Mouse (Mus musculus) hindbrain, embryonic 16.5 days (tissue): ENCODE measurements at regions not wholly inside any gene's neighbourhood (a gene's known extent, or its start where the extent isn't known, plus 50 kb on each side); places are given as distances from the start of the nearest gene placed in this dataset.

Experiments used
- ATAC-seq: fragments of 200-750 bp; cut with Nextera tagmentation; 2 replicates; pipeline ENCODE4 v1.8.0; 2017; ENCODE audit warnings: moderate TSS enrichment, moderate library complexity
- H3K27ac ChIP-seq: fragments of 300-500 bp; sonication (generic); 2 replicates; pipeline ENCODE4 v1.5.1; 2014; ENCODE audit warnings: low read depth, mild to moderate bottlenecking, control low read depth, low read length, moderate library complexity
- H3K27me3 ChIP-seq: fragments of 300-500 bp; sonication (generic); replicated peaks from 2 replicates; pipeline ENCODE4 v1.6.1; 2014; ENCODE audit warnings: low read length; ENCODE audit not compliant: control insufficient read depth, insufficient read depth
- H3K36me3 ChIP-seq: fragments of 300-500 bp; sonication (generic); 2 replicates; pipeline ENCODE4 v1.6.1; 2014; ENCODE audit warnings: mild to moderate bottlenecking, low read length, moderate library complexity, mixed read lengths; ENCODE audit not compliant: control insufficient read depth, insufficient read depth
- H3K4me1 ChIP-seq: fragments of 300-500 bp; sonication (generic); 2 replicates; pipeline ENCODE4 v1.6.1; 2014; ENCODE audit warnings: low read depth, low read length; ENCODE audit not compliant: control insufficient read depth, insufficient read depth
- H3K4me2 ChIP-seq: fragments of 300-500 bp; sonication (generic); 2 replicates; pipeline ENCODE4 v1.6.1; 2014; ENCODE audit warnings: mild to moderate bottlenecking, low read length, control low read depth, moderate library complexity
- H3K4me3 ChIP-seq: fragments of 300-500 bp; sonication (generic); 2 replicates; pipeline ENCODE4 v1.5.1; 2014; ENCODE audit warnings: mild to moderate bottlenecking, low read length, control low read depth, moderate library complexity
- H3K9ac ChIP-seq: fragments of 300-500 bp; sonication (generic); 2 replicates; pipeline ENCODE4 v1.6.1; 2014; ENCODE audit warnings: low read depth, mild to moderate bottlenecking, control low read depth, low read length, moderate library complexity
- H3K9me3 ChIP-seq: fragments of 300-500 bp; sonication (generic); 2 replicates; pipeline ENCODE4 v1.6.1; 2014; ENCODE audit warnings: mild to moderate bottlenecking, low read length, moderate library complexity; ENCODE audit not compliant: control insufficient read depth
- WGBS: fragments of 180-500 bp; shearing (Covaris S2); extraction: QIAGEN DNeasy Blood & Tissue Kit; methylation state at CpG from one replicate; pipeline ENCODE4 v1.1.7; 2014; 5-methylcytosine and 5-hydroxymethylcytosine counted together

- H3K4me2 ChIP-seq: no peak overlapping the region
- no peaks in the 10 kb centered on the region for H3K36me3 ChIP-seq
- H3K9ac ChIP-seq: no peak overlapping the region
- no peaks in the 10 kb centered on the region for H3K27me3 ChIP-seq
- no peak overlapping the region for H3K27ac ChIP-seq
- H3K4me1 ChIP-seq: no peaks in the 10 kb centered on the region
- no peak for ATAC-seq
- no peaks in the 10 kb centered on the region for H3K9me3 ChIP-seq
- no peak overlapping the region for H3K4me3 ChIP-seq
- 80% methylated on average over 3 of the region's 3 CpGs for WGBS
Measured at GRCm38 (mm10) chr11:63422069-63422468, 293.3 kb downstream of the Pmp22 start.

- WGBS: 73% methylated on average over 3 of the region's 3 CpGs
- Histone ChIP-seq H3K4me3 (no peak overlapping the region), H3K27me3 (no peaks in the 10 kb centered on the region), H3K4me1 (no peaks in the 10 kb centered on the region), H3K27ac (no peak overlapping the region), H3K9me3 (no peaks in the 10 kb centered on the region), H3K9ac (no peak overlapping the region), H3K4me2 (no peak overlapping the region), H3K36me3 (no peaks in the 10 kb centered on the region)
- ATAC-seq: no peak
Measured at GRCm38 (mm10) chr11:63424319-63424718, 295.5 kb downstream of the Pmp22 start.

GRCm38 (mm10) chr11:63425741-63426140, 297.0 kb downstream of the Pmp22 start:
- Histone ChIP-seq H3K9me3 (no peaks in the 10 kb centered on the region), H3K9ac (no peak overlapping the region), H3K4me3 (no peak overlapping the region), H3K4me2 (no peak overlapping the region), H3K4me1 (no peaks in the 10 kb centered on the region), H3K27me3 (no peaks in the 10 kb centered on the region), H3K36me3 (no peaks in the 10 kb centered on the region), H3K27ac (no peak overlapping the region)
- 20% methylated on average over 11 of the region's 11 CpGs for WGBS
- ATAC-seq: no peak

GRCm38 (mm10) chr11:63453786-63454185, 325.0 kb downstream of the Pmp22 start:
- Histone ChIP-seq H3K27ac (no peak overlapping the region), H3K4me1 (peaks cover 5% of the 10 kb centered on the region; the same call in 1 of the 2 replicates), H3K9ac (no peak overlapping the region), H3K4me2 (no peak overlapping the region), H3K36me3 (no peaks in the 10 kb centered on the region), H3K4me3 (no peak overlapping the region), H3K9me3 (peaks cover 4% of the 10 kb centered on the region; the same call in 1 of the 2 replicates), H3K27me3 (no peaks in the 10 kb centered on the region; the same call in 1 of the 2 replicates)
- 26% methylated on average over 5 of the region's 5 CpGs for WGBS
- no peak for ATAC-seq

GRCm38 (mm10) chr11:63454910-63455531, 326.2 kb downstream of the Pmp22 start:
- Histone ChIP-seq H3K27me3 (no peaks in the 10 kb centered on the region; the same call in 1 of the 2 replicates), H3K9ac (no peak overlapping the region), H3K9me3 (peaks cover 4% of the 10 kb centered on the region; the same call in 1 of the 2 replicates), H3K27ac (no peak overlapping the region), H3K4me1 (peaks cover 5% of the 10 kb centered on the region; the same call in 1 of the 2 replicates), H3K4me3 (no peak overlapping the region), H3K4me2 (no peak overlapping the region), H3K36me3 (no peaks in the 10 kb centered on the region)
- peak; percentile 54; the same call in 1 of the 2 replicates for ATAC-seq
- whole genome bisulfite sequencing: 13% methylated on average over 17 of the region's 17 CpGs

- 47% methylated on average over 3 of the region's 3 CpGs for whole genome bisulfite sequencing
- no peak for ATAC-seq
Measured at GRCm38 (mm10) chr11:63456356-63456755, 327.6 kb downstream of the Pmp22 start.

GRCm38 (mm10) chr11:63457250-63457649, 328.5 kb downstream of the Pmp22 start:
- H3K9ac ChIP-seq: no peak overlapping the region
- no peak overlapping the region for H3K4me3 ChIP-seq
- H3K27ac ChIP-seq: no peak overlapping the region
- H3K27me3 ChIP-seq: no peaks in the 10 kb centered on the region; the same call in 1 of the 2 replicates
- H3K4me1 ChIP-seq: peaks cover 5% of the 10 kb centered on the region; the same call in 1 of the 2 replicates
- peaks cover under 1% of the 10 kb centered on the region; the same call in 1 of the 2 replicates for H3K9me3 ChIP-seq
- no peaks in the 10 kb centered on the region for H3K36me3 ChIP-seq
- ATAC-seq: no peak
- 80% methylated on average over 5 of the region's 5 CpGs for WGBS
- no peak overlapping the region for H3K4me2 ChIP-seq

More at GRCm38 (mm10) chr11:63456356-63456755, 327.6 kb downstream of the Pmp22 start:
- Histone ChIP-seq H3K4me1 (peaks cover 5% of the 10 kb centered on the region; the same call in 1 of the 2 replicates), H3K9me3 (peaks cover 4% of the 10 kb centered on the region; the same call in 1 of the 2 replicates), H3K4me2 (no peak overlapping the region), H3K36me3 (no peaks in the 10 kb centered on the region), H3K4me3 (no peak overlapping the region), H3K9ac (no peak overlapping the region), H3K27ac (no peak overlapping the region), H3K27me3 (no peaks in the 10 kb centered on the region; the same call in 1 of the 2 replicates)

GRCm38 (mm10) chr11:63460146-63460545, 331.4 kb downstream of the Pmp22 start:
- no peaks in the 10 kb centered on the region for H3K27me3 ChIP-seq
- no peak for ATAC-seq
- no peak overlapping the region for H3K4me2 ChIP-seq
- H3K27ac ChIP-seq: no peak overlapping the region
- H3K9me3 ChIP-seq: no peaks in the 10 kb centered on the region
- WGBS: 56% methylated on average over 7 of the region's 7 CpGs
- peaks cover 4% of the 10 kb centered on the region; the same call in 1 of the 2 replicates for H3K4me1 ChIP-seq
- no peak overlapping the region for H3K9ac ChIP-seq
- H3K36me3 ChIP-seq: no peaks in the 10 kb centered on the region
- no peak overlapping the region for H3K4me3 ChIP-seq

- WGBS: 42% methylated on average over 18 of the region's 18 CpGs
- peak; percentile 45 for ATAC-seq
Measured at GRCm38 (mm10) chr11:63463797-63464331, 335.1 kb downstream of the Pmp22 start.

More at GRCm38 (mm10) chr11:63463797-63464331, 335.1 kb downstream of the Pmp22 start:
- Histone ChIP-seq H3K36me3 (no peaks in the 10 kb centered on the region), H3K9ac (no peak overlapping the region), H3K4me3 (no peak overlapping the region; the same call in 1 of the 2 replicates), H3K27me3 (no peaks in the 10 kb centered on the region), H3K4me1 (0 out of 2 replicates have a peak, but pooled peaks cover 2% of the 10 kb centered on the region), H3K9me3 (no peaks in the 10 kb centered on the region), H3K27ac (no peak overlapping the region), H3K4me2 (peak overlapping the region; percentile 31)
